Mouse (Mus musculus) inflammation-experienced regulatory T-cells, adult 6 months (primary cell): Measurements from ENCODE around the gene Cks1b. TPM values are rescaled to one million over a fixed set of nuclear protein-coding genes. Genes with fewer than 3 reads are reported as not detected.

ENCODE experiments used
- ATAC-seq: one replicate; pipeline ENCODE4 v1.8.0; 2017
- polyA plus RNA-seq, 3 experiments: library from polyadenylated mRNA; unstranded; fragments of 100-300 nt; shearing (Covaris generic); gene quantifications; one replicate each; pipeline ENCODE4 v1.2.1; 2017

Gene Cks1b
- polyA plus RNA-seq, 3 experiments from 2014 or later, result 23.3 to 176 (median 34.8) TPM

DNA sequence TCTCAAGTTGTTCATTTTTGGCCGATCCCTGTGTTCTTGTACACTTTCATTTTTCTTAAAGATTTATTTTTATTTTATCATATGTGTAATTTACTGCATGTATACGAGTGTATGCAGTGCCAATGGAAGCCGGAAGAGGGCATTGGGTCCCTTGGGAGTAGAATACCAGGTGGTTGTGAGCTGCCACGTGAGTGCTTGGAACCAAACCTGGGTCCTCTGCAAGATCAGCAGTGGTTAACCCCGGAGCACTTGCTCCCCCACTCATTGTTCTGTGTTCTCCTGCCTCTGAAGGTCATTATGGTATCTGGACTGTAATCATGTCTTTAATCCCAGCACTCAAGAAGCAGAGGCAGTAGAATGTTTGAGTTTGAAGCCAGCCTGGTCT is 7.0 kb upstream of the Cks1b start:
- no peak for ATAC-seq

GRCm38 (mm10) chr3:89424416-89425140 is 6.4 kb upstream of the Cks1b start:
- no peak for ATAC-seq

DNA sequence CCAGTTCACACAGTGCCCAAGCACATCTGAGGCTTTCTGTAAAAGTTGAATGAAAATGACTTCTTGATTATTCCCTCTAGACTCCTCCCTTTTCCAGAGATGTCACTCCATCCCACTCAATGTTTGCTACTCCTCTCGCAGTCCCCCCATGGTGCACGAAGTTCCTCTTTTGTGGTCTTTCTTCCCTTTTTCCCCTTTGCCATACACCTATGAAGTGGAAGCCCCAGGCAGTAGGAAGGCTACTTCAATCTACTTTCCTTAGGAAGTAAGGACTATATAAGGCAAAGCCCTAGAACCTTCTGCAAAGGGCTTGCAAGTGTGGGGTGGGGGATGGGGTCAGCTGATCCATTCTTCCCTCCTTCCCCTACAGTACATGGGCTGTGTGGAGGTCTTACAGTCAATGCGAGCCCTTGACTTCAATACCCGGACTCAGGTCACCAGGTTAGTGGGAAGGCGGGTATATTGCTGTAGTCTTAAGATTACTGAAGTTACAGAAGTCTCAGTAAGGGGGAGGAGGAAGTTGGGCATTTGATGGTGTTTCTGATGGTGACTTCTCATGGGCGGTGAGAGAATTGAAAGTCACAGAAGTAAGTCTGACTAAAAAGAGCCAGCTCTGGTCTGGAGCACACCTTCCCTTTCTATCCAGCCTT is 4.5 kb upstream of the Cks1b start:
- ATAC-seq, result no peak

GRCm38 (mm10) chr3:89421810-89422473 is 3.8 kb upstream of the Cks1b start:
- no peak for ATAC-seq

DNA sequence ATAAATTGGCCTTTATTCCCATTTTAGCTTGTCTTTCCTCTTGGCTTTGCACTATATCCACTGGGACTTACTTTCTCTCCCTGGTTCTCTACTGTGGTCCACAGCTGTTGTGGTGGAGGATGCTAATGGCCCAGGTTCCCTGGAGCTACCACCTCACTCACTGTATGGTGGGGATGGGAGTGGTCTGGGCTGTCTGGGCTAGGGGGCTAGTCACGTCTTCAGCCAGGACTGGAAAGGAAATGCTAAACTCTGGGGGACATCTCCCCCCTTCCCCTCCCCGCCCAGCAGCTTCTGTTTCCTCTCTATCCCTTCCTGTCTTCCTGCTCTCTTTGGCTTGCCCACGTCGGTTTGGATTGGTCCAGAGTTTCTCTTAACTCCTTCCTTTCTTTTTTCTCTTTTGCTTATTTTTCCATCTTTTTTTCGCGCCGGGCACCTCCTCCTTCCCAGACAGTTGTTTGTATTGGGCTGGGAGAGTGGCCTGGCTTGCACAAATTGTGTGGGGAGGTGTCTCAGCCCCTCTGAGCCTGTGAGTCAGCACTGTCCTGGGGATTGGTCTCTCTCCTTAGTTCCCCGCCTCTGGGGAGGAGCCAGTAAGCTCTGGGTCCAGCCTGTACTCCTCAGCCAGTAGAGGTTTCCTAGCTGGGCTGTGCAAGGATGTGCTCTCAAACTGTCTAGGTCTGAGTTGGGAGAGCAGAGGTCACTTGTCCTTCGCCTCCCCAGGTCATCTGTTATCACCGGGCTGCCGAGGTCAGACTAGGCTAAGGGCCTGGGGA is 3.0 kb upstream of the Cks1b start:
- ATAC-seq, result no peak

- no peak for ATAC-seq
Observed at GRCm38 (mm10) chr3:89420421-89420820, 2.2 kb upstream of the Cks1b start.

DNA sequence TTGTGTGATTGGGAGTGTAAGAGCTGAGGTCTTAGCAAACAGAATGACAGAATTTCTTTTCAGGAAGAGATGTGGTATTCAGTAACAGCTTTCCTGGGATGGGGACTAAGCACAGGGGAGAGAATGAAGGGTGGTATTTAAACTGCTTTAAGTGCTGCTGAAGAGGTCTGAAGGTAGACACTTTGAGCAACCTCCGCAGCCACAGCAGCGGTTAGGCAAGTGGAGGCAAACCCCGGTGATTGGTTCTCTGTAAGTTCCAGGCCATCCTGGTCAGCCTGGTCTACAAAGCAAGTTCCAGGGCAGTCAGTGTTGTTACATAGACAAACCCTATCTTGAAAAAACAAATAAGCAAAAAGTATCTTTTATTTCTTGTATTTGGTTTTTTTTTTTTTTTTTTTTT is 1.8 kb upstream of the Cks1b start:
- no peak for ATAC-seq

DNA sequence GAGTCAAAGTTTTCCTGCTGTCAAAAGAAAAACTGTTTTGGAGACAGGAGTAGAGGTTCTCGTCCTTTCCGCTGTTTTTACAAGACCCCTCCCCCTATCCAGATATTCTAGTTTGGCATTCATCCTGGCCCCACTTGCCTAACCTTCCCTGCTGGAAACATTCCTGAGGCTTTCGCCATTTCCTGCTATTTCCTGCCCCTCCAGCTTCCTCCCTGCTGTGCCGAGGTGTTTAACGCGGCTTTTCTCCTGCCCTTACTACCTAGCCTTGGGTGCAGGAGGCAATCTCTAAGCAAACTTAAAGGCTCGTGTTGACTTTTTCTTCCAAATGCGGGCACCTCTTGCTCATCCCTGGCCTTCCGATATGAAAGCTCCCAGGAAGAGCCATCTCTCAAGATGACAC is 1.4 kb upstream of the Cks1b start:
- no peak for ATAC-seq

GRCm38 (mm10) chr3:89418861-89419250 is 673 bp upstream of the Cks1b start:
- no peak for ATAC-seq

DNA sequence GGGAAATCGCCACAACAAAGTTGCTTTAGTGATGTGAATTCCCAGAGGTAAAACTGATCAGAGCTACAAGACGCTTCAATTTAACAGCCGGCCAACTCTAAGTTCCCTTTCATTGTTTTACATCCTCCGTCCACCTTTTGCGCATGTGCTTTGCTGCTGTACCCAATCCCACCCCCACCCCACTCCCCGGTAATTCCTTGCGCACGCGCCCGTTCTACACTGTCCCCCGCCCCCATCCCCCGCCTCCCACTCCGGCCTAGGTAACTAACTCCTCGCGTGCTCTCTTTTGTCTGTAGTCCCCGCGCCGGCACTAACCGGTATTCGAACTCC is 378 bp downstream of the Cks1b start:
- no peak for ATAC-seq

DNA sequence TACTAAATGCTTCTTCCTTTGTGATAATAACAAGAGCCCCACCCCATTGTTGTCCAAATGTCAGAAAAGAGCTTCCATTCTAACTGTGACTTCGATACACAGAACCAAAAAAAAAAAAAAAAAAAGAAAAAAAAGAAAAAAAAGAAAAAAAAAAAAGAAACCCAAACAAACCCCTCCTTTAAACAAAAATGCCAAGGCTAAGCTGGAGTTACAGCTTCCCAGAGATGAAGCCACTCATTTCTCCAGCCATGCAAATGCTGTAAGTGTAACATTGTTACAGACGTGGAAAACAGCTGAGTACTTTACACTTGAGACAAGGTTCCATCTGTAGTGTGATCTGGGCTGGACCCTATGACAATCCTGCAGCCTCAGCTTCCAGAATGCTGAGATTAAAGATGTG is 1.1 kb downstream of the Cks1b start:
- ATAC-seq, result no peak

GRCm38 (mm10) chr3:89416158-89416557 is 2.0 kb downstream of the Cks1b start:
- ATAC-seq, result no peak

GRCm38 (mm10) chr3:89411490-89412393 is 6.4 kb downstream of the Cks1b start, which contains the start of gene Flad1:
Gene Flad1 (minus strand): TSS chr3:89411870.
- peak; percentile 100 for ATAC-seq

DNA sequence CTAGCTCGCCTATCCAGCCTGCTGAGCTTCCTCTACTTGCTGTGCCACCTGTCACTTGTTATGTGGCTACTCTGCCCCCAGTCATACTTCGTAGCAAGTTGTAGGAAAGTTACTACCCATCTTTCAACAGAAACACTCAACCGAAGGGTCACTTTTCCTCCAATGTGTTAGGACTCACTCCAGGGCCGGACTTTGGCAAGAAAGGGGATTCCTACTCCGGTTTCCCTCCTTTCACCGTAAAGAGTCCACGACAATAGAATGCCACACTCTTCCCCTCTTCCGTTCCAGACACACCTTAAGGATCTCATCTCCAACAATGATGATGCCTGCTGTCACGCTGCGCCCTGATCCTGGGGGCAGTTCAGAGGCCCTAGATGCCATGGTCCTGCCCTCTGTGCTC is 7.3 kb downstream of the Cks1b start:
- ATAC-seq, result no peak

DNA sequence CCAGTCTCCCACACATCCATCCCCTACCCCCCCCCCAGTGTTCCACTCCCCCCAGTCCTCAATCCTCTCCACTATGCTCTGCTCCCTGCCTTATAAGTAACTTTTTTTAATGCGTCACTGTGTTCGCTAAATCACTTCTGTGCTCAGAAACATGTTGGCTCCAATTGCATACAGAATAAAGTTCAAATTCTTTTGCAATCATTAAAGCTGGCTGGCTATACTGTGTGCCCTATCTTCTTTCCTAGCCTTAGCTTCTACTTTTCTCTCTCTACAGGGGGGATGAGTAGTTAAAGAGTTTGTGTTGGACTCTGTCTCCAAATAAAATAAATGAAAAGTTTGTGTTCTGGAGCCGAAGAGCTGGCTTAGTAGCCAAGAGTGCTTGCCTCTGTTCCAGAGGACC is 8.5 kb downstream of the Cks1b start:
- no peak for ATAC-seq

- ATAC-seq, result no peak
Observed at GRCm38 (mm10) chr3:89408448-89408847, 9.7 kb downstream of the Cks1b start.

DNA sequence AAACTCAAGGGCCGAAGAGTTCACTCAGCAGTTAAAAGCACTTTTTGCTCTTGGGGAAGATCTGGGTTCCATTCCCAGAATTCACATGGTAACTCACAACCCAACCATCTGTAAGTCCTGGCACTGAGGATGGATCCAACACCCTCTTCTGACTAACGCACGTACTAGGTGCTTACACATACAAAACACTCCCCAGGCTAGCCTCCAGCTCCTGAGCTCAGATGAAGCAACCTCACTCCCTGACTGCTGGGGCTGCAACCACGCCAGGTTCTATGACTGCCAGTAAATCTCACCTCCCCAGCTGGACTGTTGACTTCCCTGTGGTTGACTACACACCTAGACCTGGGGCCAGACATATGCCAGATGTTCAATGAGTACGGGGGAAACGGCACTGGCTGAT is 11.3 kb downstream of the Cks1b start:
- no peak for ATAC-seq

- no peak for ATAC-seq
Observed at GRCm38 (mm10) chr3:89402693-89403092, 15.5 kb downstream of the Cks1b start, which contains the start of gene Lenep. Gene Lenep (minus strand): TSS chr3:89402793.

GRCm38 (mm10) chr3:89401329-89401728 is 16.9 kb downstream of the Cks1b start:
- no peak for ATAC-seq

GRCm38 (mm10) chr3:89396654-89397005 is 21.6 kb downstream of the Cks1b start:
- ATAC-seq, result no peak

- ATAC-seq, result no peak
Observed at GRCm38 (mm10) chr3:89395806-89396653, 22.2 kb downstream of the Cks1b start.
